Mouse (Mus musculus): Measurements from ENCODE around the gene Izumo2. TPM values are rescaled to one million over a fixed set of nuclear protein-coding genes. Genes with fewer than 3 reads are reported as not detected.
A peak's percentile ranks its signal among the peaks of the same experiment; 100 is the strongest.
"Not testable (repeated sequence)": the region's sequence is repeated elsewhere in the genome, so short reads cannot be mapped to it uniquely, and the experiment has no call there.

Gene Izumo2
- total RNA-seq, 2 experiments from 2014 or later: not detected

DNA sequence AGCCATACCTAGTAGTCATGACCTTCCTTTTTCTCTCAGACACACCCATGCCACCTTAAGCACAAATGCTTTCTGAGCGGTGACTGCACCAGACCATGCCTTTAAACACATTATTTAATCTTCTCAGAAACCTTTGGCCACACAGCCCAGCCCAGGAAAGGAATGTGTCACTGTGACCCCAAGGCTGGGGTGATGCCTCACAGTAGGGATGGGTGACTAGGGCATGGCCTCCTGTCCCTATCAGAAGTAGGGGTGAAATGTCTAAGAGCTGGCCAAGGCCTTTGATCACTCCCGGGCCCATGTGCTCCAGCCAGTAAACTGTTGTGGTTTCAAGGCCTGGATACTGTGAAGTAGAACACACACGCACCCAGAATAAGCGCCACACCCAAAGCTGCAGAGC is 13.3 kb upstream of the Izumo2 start:
- intact Hi-C loops (cut with DNase I): no loop called here
- DNase-seq (ENCODE audit: low spot score in 2 of 2): no peak

DNA sequence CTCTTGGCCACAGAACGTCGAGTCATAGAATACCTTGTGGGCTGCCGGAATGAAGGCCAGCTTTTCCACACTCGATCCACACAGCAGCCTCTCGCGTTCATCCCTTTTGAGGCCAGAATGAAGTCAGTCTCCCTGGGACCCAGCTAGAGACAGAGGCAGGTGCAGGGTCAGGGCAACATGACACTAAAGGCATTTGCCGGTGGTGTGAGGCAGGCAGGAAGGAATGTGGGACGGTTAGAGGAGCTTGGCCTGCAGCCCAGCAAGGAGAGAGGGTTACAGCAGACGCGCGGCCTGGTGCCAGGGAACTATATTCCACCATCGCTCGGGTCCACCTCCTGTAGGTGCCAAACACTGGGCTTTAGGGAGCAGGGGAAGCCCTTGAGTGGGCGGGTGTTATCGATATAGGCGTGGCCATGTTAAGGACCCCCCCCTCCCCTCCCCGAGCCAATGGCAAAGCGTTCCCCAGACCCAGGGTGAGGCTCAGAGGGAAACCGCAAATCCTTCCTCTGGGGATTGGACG is 11.3 kb upstream of the Izumo2 start:
- DNase-seq (ENCODE audit: low spot score in 2 of 2): no peak
- intact Hi-C loops (cut with DNase I): no loop called here

DNA sequence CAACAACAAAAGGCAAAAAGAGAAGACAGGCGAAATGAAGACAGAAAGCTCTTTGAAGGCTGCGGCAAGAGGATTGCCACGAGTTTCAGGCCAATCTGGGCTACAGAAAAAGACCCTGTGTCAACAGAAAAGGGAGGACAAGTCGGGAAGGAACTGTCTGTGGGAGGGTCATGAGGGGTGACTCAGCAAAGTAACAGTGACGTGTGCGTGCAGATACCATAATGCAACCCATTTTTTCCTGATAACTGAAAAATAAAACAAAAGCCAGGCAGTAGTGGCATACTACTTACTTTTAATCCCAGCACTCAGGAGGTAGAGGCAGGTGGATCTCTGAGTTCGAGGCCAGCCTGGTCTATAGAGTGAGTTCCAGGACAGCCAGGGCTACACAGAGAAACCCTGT is 10.6 kb upstream of the Izumo2 start:
- intact Hi-C loops (cut with DNase I): no loop called here
- DNase-seq (ENCODE audit: low spot score in 2 of 2): no peak

DNA sequence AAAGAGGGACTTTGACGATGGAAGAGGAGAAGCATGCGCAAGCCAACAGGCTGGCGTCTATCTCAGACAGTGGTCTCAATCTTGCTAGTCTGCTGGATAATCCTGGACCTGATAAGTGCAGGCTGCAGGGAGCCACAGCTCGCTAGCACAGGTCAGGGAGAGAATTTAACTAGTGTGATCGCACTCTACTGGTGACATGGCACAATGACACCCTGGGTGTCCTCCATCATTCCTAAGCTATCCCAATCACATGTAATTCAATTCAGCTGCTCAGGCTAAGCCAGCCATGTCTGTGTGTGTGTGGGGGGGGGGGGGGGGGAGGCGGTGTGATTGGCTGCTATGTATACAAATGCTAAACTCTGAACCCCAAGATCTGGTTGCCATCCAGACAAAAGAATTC is 6.6 kb upstream of the Izumo2 start:
- intact Hi-C loops (cut with DNase I): loop anchor here (5.0 kb wide), 2 partner anchors 35 to 50 kb away; no protein-coding TSS in a partner anchor
- peak; percentile 28 to 50 for DNase-seq (ENCODE audit: low spot score in 2 of 2)

DNA sequence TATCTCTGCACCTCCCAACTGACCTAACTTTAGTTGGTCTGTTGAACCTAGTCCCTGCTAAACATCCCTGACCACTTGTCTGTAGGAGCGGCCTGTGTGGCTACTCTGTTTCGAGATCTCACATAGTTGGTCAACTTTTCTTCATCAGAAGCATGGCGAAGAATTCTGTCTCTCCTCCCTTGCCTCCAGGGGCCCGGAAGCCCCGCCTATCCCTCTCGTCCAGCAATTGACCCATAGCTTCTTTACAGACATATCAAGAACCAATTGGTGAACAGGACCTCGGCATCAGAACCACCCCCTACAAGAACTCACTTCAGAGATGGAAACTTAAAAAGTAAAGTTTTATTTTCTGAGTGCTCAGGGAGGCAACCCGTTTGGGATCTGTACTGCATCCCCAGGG is 5.6 kb upstream of the Izumo2 start:
- DNase-seq (ENCODE audit: low spot score in 2 of 2): no peak
- intact Hi-C loops (cut with DNase I): loop anchor here (5.0 kb wide), 2 partner anchors 36 to 51 kb away; no protein-coding TSS in a partner anchor

DNA sequence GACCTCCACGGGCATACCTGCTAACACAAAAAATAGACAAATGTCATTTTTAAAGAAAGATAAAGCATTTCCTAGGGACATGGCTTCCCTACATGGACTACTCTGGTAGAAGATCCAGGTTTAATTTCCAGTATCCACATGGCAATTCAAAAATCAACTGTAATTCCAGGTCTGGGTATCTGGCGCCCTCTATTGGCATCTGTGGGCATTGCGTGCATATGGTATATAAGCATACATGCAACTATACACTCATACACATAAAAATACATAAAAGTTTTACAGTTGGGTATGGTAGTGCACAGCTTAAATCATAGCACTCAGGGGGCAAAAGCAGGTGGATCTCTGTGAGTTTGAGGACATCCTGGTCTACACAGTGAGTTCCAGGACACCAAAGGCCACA is 4.2 kb upstream of the Izumo2 start:
- DNase-seq (ENCODE audit: low spot score in 2 of 2): peak; percentile 26 to 55
- intact Hi-C loops (cut with DNase I): loop anchor here (5.0 kb wide), 2 partner anchors 37 to 52 kb away; no protein-coding TSS in a partner anchor

DNA sequence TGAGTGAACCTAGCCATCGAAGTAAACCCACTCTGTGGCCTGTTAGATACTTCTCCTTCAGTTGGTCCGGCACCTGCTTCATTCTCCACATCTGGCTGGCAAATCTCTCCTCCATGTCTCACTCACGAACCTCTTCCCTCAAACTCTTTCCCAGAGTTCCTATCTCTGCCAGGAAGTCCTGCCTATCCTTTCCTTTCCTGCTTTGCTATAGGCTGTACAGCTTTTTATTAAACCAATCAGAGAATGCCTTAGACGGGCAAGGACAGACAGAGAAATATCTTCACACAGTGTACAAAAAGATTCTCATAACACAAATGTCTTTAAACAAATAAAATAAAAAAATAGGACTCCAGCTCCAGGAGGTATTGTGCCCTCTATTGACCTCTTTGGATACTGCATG is 3.5 kb upstream of the Izumo2 start:
- intact Hi-C loops (cut with DNase I): no loop called here
- no peak for DNase-seq (ENCODE audit: low spot score in 2 of 2)

DNA sequence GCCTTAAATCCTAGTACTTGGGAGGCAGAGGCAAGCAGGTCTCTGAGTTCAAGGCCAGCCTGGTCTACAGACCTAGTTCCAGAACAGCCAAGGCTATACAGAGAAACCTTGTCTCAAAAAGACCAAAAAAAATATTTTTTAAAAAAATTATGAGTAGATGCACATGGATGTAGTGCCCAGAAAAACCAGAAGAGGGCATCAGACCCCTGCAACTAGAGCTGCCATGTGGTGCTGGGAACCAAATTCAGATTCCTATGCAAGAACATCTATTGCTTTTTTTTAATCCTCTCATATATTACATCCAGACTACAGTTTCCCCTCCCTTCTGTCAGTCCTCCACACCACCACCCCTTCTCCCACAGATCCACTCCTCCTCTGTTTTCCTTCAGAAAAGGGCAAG is 2.2 kb upstream of the Izumo2 start:
- DNase-seq (ENCODE audit: low spot score in 2 of 2): no peak
- intact Hi-C loops (cut with DNase I): no loop called here

DNA sequence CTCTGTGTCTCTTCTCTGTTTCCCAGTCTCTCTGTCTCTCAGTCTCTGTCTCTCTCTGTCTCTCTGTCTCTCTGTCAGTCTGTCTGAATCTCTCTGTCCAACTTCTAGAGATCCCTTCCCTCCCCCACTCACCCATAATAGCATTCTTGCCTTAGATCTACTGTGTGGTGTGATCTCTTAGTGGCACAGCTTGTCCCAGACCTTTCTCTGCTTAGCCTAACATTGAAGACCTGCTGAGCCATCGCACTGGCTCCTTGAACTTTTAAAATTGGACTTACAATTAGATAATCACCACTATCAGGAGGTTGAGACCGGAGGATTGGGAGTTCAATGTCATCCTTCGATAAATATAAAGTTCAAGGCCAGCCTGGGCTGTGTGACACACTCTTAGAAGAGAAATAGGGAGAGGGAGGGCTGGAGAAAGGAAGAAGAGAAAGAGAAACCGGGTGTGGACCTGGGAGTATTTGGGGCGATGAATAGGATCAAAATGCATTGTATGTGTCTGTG is 1.3 kb upstream of the Izumo2 start:
- intact Hi-C loops (cut with DNase I): no loop called here
- DNase-seq (ENCODE audit: low spot score in 2 of 2): no peak

DNA sequence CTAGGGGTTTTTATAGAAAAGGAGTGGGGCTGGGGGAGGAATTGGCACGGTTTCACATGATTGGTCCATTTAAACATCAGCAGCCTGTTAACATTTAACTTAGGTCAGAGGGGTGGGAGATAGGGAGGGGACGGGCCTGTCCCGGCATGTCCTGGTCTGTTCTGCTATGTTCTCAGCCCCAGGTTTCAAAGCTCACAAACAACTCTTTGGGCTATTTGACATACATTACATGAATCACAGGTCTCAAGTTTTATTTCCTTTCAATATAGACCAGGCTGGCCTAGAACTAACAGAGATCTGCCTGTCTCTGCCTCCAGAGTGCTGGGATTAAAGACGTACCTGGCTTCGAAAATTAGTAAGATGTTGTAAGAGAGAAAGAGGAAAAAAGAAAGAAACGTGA is 449 bp upstream of the Izumo2 start:
- intact Hi-C loops (cut with DNase I): not testable (repeated sequence)

DNA sequence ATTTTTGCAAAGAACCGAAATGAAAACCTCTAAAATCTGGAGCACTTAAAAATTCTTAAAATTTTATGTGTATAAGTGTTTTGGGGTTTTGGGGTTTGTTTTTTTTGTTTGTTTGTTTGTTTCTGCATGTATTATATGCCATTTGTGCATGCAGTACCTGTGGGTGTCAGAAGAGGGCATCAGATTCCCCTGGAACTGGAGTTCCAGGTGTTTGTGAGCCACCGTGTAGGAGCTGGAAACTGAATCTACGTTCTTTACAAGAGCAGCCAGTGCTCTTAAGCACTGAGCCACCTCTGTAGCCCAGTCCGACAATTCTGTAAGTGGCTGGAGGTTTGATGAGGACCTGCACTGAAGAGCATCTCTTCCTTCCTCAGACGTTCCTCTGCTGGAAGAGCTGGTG is 1.3 kb downstream of the Izumo2 start:
- intact Hi-C loops (cut with DNase I): no loop called here
- no peak for DNase-seq (ENCODE audit: low spot score in 2 of 2)

More for the DNA sequence above, 449 bp upstream of the Izumo2 start:
- DNase-seq (ENCODE audit: low spot score in 2 of 2): not testable (repeated sequence)

DNA sequence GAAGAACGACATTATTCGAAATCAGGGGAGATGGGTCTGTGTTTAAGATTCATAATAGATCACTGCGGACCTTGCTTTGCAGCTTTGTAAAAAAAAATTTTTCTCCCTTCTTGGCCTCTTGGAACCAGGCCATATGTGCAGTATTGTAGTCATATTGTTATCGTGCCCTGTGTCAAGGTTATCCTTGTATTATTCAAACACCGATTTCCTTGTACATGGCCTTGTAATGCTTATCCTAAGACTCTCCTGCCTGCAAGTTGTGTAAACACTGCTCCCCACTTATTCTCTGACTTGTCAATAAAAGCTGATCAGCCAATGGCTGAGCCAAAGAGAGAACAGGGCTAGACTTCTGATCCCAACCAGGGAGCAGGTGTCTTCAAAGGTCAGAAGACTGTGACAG is 13.5 kb downstream of the Izumo2 start:
- DNase-seq (ENCODE audit: low spot score in 2 of 2): no peak
- intact Hi-C loops (cut with DNase I): no loop called here

DNA sequence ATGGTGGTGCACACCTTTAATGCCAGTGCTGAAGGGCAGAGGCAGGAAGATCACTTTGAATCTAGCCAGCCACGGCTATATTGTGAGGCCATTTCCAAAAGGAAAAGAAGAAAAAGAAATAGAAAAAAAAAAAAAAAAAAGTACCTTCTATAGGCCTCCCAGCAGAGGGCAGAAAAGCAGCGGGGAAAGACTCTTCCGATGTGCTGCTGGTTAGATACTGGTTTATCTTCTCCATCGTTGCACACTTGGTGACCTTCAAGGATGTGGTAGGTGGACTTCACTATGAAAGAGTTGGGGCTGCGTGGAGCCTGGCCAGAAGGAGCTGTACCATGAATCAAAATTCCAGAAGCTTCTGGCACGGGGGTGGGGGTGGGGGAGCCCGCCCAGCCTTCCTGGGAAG is 15.8 kb downstream of the Izumo2 start:
- peak; percentile 9 to 55 for DNase-seq (ENCODE audit: low spot score in 2 of 2)
- intact Hi-C loops (cut with DNase I): loop anchor here (1.0 kb wide), 1 partner anchor 101 kb away; no protein-coding TSS in a partner anchor

DNA sequence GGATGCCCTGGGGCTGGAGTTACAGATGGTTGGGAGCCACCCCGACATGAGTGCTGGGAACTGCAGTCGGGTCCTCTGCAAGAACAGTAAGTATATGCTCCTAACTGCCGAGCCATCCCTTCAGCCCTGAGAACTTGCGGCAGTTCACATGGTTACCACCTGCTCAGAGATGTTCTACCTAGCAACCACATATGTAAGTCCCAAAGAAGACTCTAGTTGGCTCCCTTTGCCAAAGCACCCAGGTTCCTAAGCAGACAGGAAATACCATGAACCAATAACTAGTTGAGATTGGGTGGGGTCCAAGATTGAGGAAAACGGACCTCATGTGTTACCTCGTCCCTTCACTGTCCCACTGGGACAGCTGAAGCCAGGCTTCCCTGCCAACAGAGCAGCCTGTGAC is 17.8 kb downstream of the Izumo2 start:
- DNase-seq (ENCODE audit: low spot score in 2 of 2): peak; percentile 20 to 60
- intact Hi-C loops (cut with DNase I): no loop called here

DNA sequence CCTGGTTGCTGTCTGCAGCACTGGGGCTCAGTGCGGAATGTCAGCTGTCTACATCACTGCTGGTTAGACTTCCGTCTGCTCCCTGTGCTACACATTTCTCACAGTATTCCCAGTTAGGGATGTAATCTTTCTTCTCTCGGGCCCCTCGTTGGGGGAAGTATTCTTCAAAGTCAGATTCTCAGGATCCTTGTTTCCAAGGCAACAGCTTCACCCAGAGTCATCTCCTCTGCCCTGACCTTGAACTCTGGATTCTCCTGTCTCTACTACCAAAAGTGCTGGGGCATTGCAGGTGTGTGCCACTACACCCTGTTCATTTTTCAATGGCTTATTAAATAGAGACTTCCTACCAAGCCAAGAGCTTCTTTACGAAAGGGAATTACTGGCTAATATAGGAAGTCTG is 18.6 kb downstream of the Izumo2 start:
- DNase-seq (ENCODE audit: low spot score in 2 of 2): no peak
- intact Hi-C loops (cut with DNase I): no loop called here

DNA sequence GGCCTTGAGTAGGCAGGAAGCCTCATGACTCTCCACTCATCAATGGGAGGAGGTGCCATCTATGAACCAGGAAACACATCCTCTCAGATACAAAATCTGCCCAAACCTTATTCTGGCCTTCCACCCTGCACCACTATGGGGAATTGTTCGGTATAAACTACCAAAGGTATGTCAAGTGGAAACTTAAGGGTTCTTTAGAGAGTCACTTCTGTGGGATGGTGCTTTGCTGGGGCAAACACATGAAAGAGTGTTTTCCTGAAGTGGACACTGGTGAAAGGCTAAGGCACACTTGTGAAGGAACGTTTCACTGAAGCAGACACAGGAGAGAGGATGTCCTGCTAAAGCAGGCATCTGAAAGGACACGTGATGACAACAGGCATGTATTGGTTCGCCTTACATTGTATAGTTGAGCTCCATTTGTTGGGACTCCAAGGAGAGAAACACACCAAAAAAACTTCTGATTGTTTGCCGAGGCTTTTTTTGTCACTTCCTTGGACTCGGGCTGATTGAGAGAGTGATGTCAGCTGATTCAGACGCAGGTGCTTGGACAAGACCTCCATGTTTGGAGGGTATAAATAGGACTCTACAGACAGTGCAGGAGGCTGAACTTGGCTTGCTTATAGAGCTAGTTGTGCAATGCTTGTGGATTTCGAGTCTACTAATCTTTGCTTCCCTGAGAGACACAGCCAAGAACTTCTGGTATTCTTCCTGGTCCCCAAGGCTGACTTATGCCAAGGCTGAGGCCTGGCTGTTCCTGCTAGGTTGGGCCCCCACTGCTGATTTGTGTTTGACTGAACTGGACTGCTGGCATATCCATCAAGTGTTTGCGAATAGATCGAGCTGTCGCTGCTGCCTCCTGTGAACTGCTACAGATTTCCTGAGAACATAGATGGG is 19.8 kb downstream of the Izumo2 start:
- DNase-seq (ENCODE audit: low spot score in 2 of 2): no peak
- intact Hi-C loops (cut with DNase I): no loop called here

DNA sequence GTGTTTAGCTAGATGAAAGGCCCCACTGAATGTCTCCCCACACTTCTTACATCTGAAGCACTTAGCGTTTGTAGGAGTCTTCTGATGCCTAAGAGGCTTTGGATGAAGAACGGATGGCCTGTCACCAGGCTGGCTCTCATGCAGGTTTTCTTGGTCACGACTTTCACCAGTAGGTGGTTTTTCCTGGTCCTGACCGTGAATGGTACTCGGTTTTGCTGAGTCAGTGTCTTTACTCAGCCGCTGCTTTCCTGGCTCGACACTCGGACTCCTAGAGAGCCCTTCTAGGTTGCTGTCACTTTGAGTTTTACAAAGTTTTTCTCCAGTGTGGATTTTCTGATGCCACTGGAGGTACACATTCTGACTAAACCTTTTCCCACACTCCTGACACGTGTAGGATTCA is 25.2 kb downstream of the Izumo2 start:
- intact Hi-C loops (cut with DNase I): no loop called here
- DNase-seq (ENCODE audit: low spot score in 2 of 2): no peak

DNA sequence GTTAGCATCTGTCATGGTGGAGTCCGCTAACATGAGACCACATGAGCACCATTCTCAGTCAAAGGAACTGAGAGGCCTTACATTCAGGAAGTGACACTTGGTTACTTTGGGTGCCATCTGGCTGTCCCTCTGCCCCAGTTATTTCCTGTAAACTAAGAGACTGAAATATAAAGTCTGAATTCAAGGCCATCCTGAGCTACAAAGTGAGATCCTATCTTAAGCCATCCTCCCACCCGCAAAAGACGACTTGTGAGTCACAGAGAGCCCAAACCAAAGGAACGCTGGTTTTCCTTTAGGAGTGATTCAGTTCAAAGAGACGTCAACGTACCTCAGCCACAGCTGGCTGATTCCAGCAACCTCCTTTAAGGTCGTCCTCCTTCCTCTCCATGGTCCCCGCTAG is 32.8 kb downstream of the Izumo2 start:
- intact Hi-C loops (cut with DNase I): no loop called here
- DNase-seq (ENCODE audit: low spot score in 2 of 2): no peak

DNA sequence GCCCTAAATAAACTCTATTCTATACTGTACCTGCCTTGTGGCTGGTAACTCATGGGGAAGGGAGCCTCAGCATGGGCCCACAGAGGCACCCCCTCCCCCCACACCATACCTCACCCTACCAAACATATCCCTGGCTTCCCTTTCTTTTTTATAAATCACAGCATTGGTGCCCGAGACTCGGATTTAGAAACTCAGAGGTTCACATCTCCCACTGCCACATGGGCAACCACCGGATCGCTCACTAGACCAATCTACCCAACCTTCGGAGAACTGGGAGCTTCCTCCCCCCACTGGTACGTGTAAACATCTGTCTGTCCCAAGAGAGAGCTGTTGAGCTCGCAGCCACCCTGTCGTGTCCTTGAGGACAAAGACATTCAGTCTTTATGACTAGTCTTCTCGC is 35.7 kb downstream of the Izumo2 start:
- DNase-seq (ENCODE audit: low spot score in 2 of 2): no peak
- intact Hi-C loops (cut with DNase I): no loop called here

DNA sequence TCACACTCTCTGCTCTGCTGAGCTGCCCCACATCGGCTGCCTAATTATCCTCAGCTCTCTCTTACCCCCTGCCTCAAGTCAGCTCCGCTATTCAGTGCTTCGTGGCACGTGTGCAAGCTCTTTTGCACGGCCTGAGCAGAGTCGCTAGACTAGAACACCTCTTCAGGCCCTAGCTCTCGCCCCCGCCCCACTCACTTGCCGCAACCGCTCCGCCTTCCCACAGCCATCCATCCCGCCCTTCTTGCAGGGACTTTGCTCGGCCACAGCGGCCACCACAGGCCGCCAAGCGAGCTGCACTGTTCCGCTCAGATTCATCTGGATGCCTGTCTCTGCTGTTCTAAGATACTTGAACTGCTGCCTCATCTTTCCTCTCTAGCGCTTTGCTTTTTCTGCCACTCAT is 36.5 kb downstream of the Izumo2 start:
- peak; percentile 79 for DNase-seq (ENCODE audit: low spot score in 2 of 2)
- intact Hi-C loops (cut with DNase I): loop anchor here (5.0 kb wide), 1 partner anchor 72 kb away; the partner anchor contains the start of genes Atf5, Il4i1 and Nup62

DNA sequence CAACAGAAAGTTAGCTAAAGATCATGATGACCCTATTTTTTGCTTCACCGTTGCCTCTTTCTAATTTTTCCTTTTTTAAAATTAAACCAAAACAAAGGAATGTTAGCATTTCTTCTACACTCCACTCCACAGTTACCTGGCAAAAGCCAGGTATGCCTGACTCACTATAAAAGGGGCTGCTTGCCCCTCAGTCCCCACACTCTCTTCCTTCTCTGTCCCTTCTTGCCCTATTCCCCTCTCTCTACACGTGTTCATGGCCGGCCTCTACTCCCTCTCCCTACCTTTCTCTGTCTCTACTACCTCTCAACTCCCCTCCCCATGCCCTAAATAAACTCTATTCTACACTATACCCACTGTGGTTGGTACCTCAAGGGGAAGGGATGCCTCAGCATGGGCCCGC is 38.6 kb downstream of the Izumo2 start:
- intact Hi-C loops (cut with DNase I): loop anchor here (5.0 kb wide), 1 partner anchor 70 kb away; the partner anchor contains the start of genes Atf5, Il4i1 and Nup62
- no peak for DNase-seq (ENCODE audit: low spot score in 2 of 2)
